Mouse (Mus musculus) heart, embryonic 11.5 days (tissue): ENCODE data around the gene Ssna1. TPM values are rescaled to one million over a fixed set of nuclear protein-coding genes. Genes with fewer than 3 reads are reported as not detected.

Experiments
- ATAC-seq: fragments of 200-750 bp; cut with Nextera tagmentation; replicated peaks from 2 replicates; pipeline ENCODE4 v1.8.0; 2017; ENCODE audit warnings: moderate library complexity; ENCODE audit not compliant: insufficient number of reproducible peaks, low FRiP score, low TSS enrichment
- H3K27ac ChIP-seq: fragments of 300-500 bp; sonication (generic); 2 replicates; pipeline ENCODE4 v1.5.1; 2014; ENCODE audit warnings: mild to moderate bottlenecking, low read depth, low read length
- H3K27me3 ChIP-seq: fragments of 300-500 bp; sonication (generic); 2 replicates; pipeline ENCODE4 v1.6.1; 2014; ENCODE audit warnings: mild to moderate bottlenecking, low read length, mixed read lengths; ENCODE audit not compliant: control insufficient read depth, insufficient read depth
- H3K36me3 ChIP-seq: fragments of 300-500 bp; sonication (generic); 2 replicates; pipeline ENCODE4 v1.6.1; 2014; ENCODE audit warnings: mild to moderate bottlenecking, low read length, moderate library complexity, mixed read lengths; ENCODE audit not compliant: control insufficient read depth, insufficient read depth
- H3K4me1 ChIP-seq: fragments of 300-500 bp; sonication (generic); 2 replicates; pipeline ENCODE4 v1.6.1; 2014; ENCODE audit warnings: low read length; ENCODE audit not compliant: control insufficient read depth, insufficient read depth
- H3K4me2 ChIP-seq: fragments of 300-500 bp; sonication (generic); 2 replicates; pipeline ENCODE4 v1.6.1; 2014; ENCODE audit warnings: mild to moderate bottlenecking, moderate library complexity
- H3K4me3 ChIP-seq: fragments of 300-500 bp; sonication (generic); 2 replicates; pipeline ENCODE4 v1.5.1; 2014; ENCODE audit warnings: low read depth, low read length
- H3K9ac ChIP-seq: fragments of 300-500 bp; sonication (generic); 2 replicates; pipeline ENCODE4 v1.6.1; 2014; ENCODE audit warnings: mild to moderate bottlenecking, low read depth, low read length, moderate library complexity
- H3K9me3 ChIP-seq: fragments of 300-500 bp; sonication (generic); replicated peaks from 2 replicates; pipeline ENCODE4 v1.6.1; 2016; ENCODE audit warnings: low read length; ENCODE audit not compliant: control insufficient read depth
- WGBS: fragments of 180-500 bp; shearing (Covaris S2); extraction: QIAGEN DNeasy Blood & Tissue Kit; methylation state at CpG from one replicate; pipeline ENCODE4 v1.1.7; 2014; ENCODE audit not compliant: insufficient replicate concordance; 5-methylcytosine and 5-hydroxymethylcytosine counted together
- polyA plus RNA-seq: library from polyadenylated mRNA; unstranded; fragments of >200 nt; fragmentation: Nextera tagmentation; extraction: Ambion mirVana; gene quantifications from 2 replicates; pipeline ENCODE4 v1.2.1, GENCODE M21; 2014

Ssna1 gene
- polyA plus RNA-seq, 1 experiment from 2014 or later: 175 TPM

GRCm38 (mm10) chr2:25292054-25292544 is 19.9 kb upstream of the Ssna1 start:
- Histone ChIP-seq H3K9ac (0 out of 2 replicates have a peak overlapping the region, but pooled peaks have one; percentile 22), H3K36me3 (no peaks in the 10 kb centered on the region), H3K27ac (no peak overlapping the region), H3K4me2 (peak overlapping the region; percentile 58), H3K4me1 (peaks cover 13% of the 10 kb centered on the region; the same call in 1 of the 2 replicates), H3K27me3 (peaks cover 94% of the 10 kb centered on the region), H3K4me3 (peak overlapping the region; percentile 31), H3K9me3 (no peaks in the 10 kb centered on the region)
- WGBS: 6% methylated on average over 38 of the region's 43 CpGs
- ATAC-seq: 0 out of 2 replicates have a peak, but pooled peaks have one; percentile 8

- no peaks in the 10 kb centered on the region for H3K9me3 ChIP-seq
- 0 out of 2 replicates have a peak, but pooled peaks have one; percentile 7 for ATAC-seq
- H3K27ac ChIP-seq: no peak overlapping the region
- H3K36me3 ChIP-seq: no peaks in the 10 kb centered on the region
- H3K27me3 ChIP-seq: peaks cover 88% of the 10 kb centered on the region
- H3K4me3 ChIP-seq: peak overlapping the region; percentile 31
- no peak overlapping the region for H3K9ac ChIP-seq
- H3K4me2 ChIP-seq: peak overlapping the region; percentile 58
- WGBS: 11% methylated on average over 31 of the region's 32 CpGs
- peaks cover 16% of the 10 kb centered on the region; the same call in 1 of the 2 replicates for H3K4me1 ChIP-seq
These were observed 19.2 kb upstream of the Ssna1 start for GRCm38 (mm10) chr2:25291184-25292053.

GRCm38 (mm10) chr2:25290816-25291130 is 18.5 kb upstream of the Ssna1 start:
- Histone ChIP-seq H3K4me1 (peaks cover 16% of the 10 kb centered on the region; the same call in 1 of the 2 replicates), H3K36me3 (no peaks in the 10 kb centered on the region), H3K4me2 (peak overlapping the region; percentile 44), H3K4me3 (peak overlapping the region; percentile 16), H3K9me3 (no peaks in the 10 kb centered on the region), H3K27ac (no peak overlapping the region), H3K27me3 (peaks cover 81% of the 10 kb centered on the region), H3K9ac (no peak overlapping the region)
- ATAC-seq: no peak
- WGBS: under 1% methylated on average over 18 of the region's 18 CpGs

- no peak overlapping the region for H3K9ac ChIP-seq
- 2% methylated on average over 54 of the region's 54 CpGs for WGBS
These were observed 18.0 kb upstream of the Ssna1 start for GRCm38 (mm10) chr2:25290101-25290815.

GRCm38 (mm10) chr2:25289651-25290050 is 17.4 kb upstream of the Ssna1 start, which contains the start of gene Lrrc26:
Gene Lrrc26 (plus strand): TSS chr2:25289915.
- WGBS: 12% methylated on average over 11 of the region's 11 CpGs
- no peak for ATAC-seq

More at GRCm38 (mm10) chr2:25290101-25290815, 18.0 kb upstream of the Ssna1 start:
- Histone ChIP-seq H3K4me3 (peak overlapping the region; percentile 16), H3K4me2 (peak overlapping the region; percentile 44), H3K9me3 (no peaks in the 10 kb centered on the region), H3K4me1 (peaks cover 16% of the 10 kb centered on the region; the same call in 1 of the 2 replicates), H3K27ac (no peak overlapping the region), H3K36me3 (0 out of 2 replicates have a peak, but pooled peaks cover under 1% of the 10 kb centered on the region), H3K27me3 (peaks cover 76% of the 10 kb centered on the region)
- ATAC-seq: no peak

GRCm38 (mm10) chr2:25288734-25289345 is 16.6 kb upstream of the Ssna1 start:
- Histone ChIP-seq H3K36me3 (peaks cover 10% of the 10 kb centered on the region; the same call in 1 of the 2 replicates), H3K9me3 (no peaks in the 10 kb centered on the region), H3K4me1 (peaks cover 16% of the 10 kb centered on the region; the same call in 1 of the 2 replicates), H3K4me3 (no peak overlapping the region), H3K4me2 (no peak overlapping the region), H3K9ac (no peak overlapping the region), H3K27ac (no peak overlapping the region), H3K27me3 (peaks cover 62% of the 10 kb centered on the region)
- WGBS: 77% methylated on average over 7 of the region's 7 CpGs
- ATAC-seq: no peak

More at GRCm38 (mm10) chr2:25289651-25290050, 17.4 kb upstream of the Ssna1 start, which contains the start of gene Lrrc26:
- H3K36me3 ChIP-seq: peaks cover 6% of the 10 kb centered on the region; the same call in 1 of the 2 replicates
- H3K9ac ChIP-seq: no peak within 1 kb of the TSS
- H3K27ac ChIP-seq: no peak within 1 kb of the TSS
- H3K4me2 ChIP-seq: peak within 1 kb of the TSS; percentile 44
- H3K4me3 ChIP-seq: peak within 1 kb of the TSS; percentile 16
- no peaks in the 10 kb centered on the region for H3K9me3 ChIP-seq
- peaks cover 16% of the 10 kb centered on the region; the same call in 1 of the 2 replicates for H3K4me1 ChIP-seq
- peaks cover 70% of the 10 kb centered on the region for H3K27me3 ChIP-seq

GRCm38 (mm10) chr2:25287927-25288649 is 15.8 kb upstream of the Ssna1 start, which contains the start of gene Tmem210:
Gene Tmem210 (plus strand): TSS chr2:25288145.
- H3K9me3 ChIP-seq: no peaks in the 10 kb centered on the region
- ATAC-seq: no peak
- H3K27ac ChIP-seq: no peak within 1 kb of the TSS
- 76% methylated on average over 6 of the region's 6 CpGs for WGBS
- H3K27me3 ChIP-seq: peaks cover 54% of the 10 kb centered on the region
- H3K4me1 ChIP-seq: peaks cover 16% of the 10 kb centered on the region; the same call in 1 of the 2 replicates
- peaks cover 10% of the 10 kb centered on the region; the same call in 1 of the 2 replicates for H3K36me3 ChIP-seq
- no peak within 1 kb of the TSS for H3K9ac ChIP-seq
- no peak within 1 kb of the TSS for H3K4me3 ChIP-seq
- H3K4me2 ChIP-seq: no peak within 1 kb of the TSS
